Mouse (Mus musculus) naive thymus-derived CD4-positive, alpha-beta T cell, adult 5 months (primary cell): Measurements from ENCODE around the gene 4921501E09Rik. TPM values are rescaled to one million over a fixed set of nuclear protein-coding genes. Genes with fewer than 3 reads are reported as not detected.

Experiments used
- polyA plus RNA-seq: library from polyadenylated mRNA; unstranded; fragments of 100-300 nt; shearing (Covaris generic); gene quantifications from one replicate; pipeline ENCODE4 v1.2.1, GENCODE M21; 2017

4921501E09Rik gene
- not detected for polyA plus RNA-seq

DNA sequence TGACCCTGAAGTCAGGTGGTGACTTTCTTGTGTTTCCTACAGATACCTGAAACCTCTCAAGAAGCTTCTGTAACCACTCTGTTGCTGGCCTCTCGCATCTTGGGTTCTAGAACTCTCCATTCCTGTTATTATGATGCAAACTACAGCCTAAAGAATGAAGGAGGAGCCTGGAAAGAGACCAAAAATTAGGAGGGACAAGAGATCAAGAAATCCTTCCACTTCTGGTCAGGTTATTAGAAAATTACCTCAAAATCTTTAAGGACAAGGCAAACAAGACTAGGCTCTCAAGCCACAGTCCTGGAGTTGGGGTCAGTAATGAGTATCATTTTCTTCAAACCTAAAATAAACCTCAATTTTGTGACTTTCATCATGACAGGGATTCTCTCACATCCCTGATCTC lies at the start of gene 4921501E09Rik:
4921501E09Rik (minus strand) TSS at position 101 of the 400 bp plus-strand sequence.

GRCm38 (mm10) chr17:33089220-33089949 lies 21.5 kb upstream of the 4921501E09Rik start, which contains the start of gene Zfp563:
TSS of gene Zfp563 (plus strand) at chr17:33089310.

DNA sequence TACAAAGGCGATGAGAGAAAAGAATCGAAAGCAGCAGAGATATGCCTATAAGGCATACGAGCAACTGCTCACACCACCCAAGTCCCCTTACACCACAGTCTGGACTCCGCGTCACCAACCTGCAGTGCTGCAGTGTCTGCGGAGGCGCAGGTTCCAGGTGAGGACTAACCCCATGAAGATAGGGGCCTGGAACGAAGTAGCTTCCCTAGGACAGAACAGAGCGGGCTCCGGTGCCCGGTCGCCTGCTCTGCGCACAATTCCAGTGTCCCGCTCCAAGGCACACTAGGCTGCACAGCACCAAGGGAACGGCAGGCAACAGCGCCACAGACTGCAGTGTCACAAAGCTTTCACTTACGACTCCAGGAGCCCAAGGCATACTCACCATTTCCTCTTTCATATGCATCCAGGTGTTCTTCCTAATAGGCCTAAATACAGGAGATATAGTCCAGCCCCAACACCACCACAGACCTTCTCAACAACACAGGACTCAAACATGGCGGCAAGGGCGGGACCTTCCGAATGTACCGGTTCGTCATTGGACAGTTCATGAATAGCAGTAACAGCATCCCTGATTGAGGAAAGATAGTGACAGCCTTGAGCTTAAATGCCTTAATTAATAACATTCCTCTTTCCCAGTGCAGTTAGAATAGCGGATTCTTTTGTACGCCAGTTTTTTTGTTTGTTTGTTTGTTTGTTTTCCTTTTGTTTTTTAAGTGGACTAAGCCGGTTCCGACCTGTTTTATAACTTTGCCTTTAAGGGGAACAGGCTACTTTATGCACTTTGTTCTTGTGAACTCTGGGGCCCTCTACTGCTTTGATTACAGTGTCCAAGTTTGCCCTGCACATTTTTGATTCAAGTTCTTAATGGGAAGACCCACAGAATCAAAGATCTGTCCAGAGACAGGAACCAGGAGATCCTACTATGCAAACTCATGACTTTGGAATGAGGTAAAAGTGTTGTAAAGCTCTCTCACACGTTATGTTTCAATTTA lies 34.7 kb downstream of the 4921501E09Rik start, which contains the start of gene Zfp763:
Zfp763 (minus strand) TSS at position 503 of the 992 bp plus-strand sequence.

Other genes with a start within 250 kb of the 4921501E09Rik start
- gene Zfp799, start 237.8 kb downstream of the 4921501E09Rik start, polyA plus RNA-seq: 5.1 TPM
- gene Zfp870, start 176.4 kb downstream of the 4921501E09Rik start, polyA plus RNA-seq: 0.06 TPM
- not detected for gene Cyp4f14, start 150.7 kb downstream of the 4921501E09Rik start, polyA plus RNA-seq
- 54.0 TPM for gene Cyp4f13, start 120.7 kb downstream of the 4921501E09Rik start, polyA plus RNA-seq
- 24.2 TPM for gene Zfp472, start 102.2 kb downstream of the 4921501E09Rik start, polyA plus RNA-seq
- gene Zfp952, start 74.9 kb downstream of the 4921501E09Rik start, polyA plus RNA-seq: 12.2 TPM
- 2.1 TPM for gene Zfp763, start 34.7 kb downstream of the 4921501E09Rik start, polyA plus RNA-seq
- 3.1 TPM for gene Zfp563, start 21.3 kb upstream of the 4921501E09Rik start, polyA plus RNA-seq
- not detected for gene Morc2b, start 71.6 kb upstream of the 4921501E09Rik start, polyA plus RNA-seq
- gene Olfr55, start 100.4 kb upstream of the 4921501E09Rik start, polyA plus RNA-seq: not detected
- gene Olfr239, start 123.2 kb upstream of the 4921501E09Rik start, polyA plus RNA-seq: not detected
- gene Olfr1564, start 153.6 kb upstream of the 4921501E09Rik start, polyA plus RNA-seq: not detected
- gene Zfp955a, start 187.1 kb upstream of the 4921501E09Rik start, polyA plus RNA-seq: 11.8 TPM
- 0.05 TPM for gene Olfr63, start 196.6 kb upstream of the 4921501E09Rik start, polyA plus RNA-seq
- gene Zfp955b, start 221.5 kb upstream of the 4921501E09Rik start, polyA plus RNA-seq: 8.8 TPM